Mouse (Mus musculus) myocyte (in vitro differentiated cells): ENCODE measurements around the gene Pnpla5. TPM values are rescaled to one million over a fixed set of nuclear protein-coding genes. Genes with fewer than 3 reads are reported as not detected.
"Not testable (repeated sequence)": the region's sequence is repeated elsewhere in the genome, so short reads cannot be mapped to it uniquely, and the experiment has no call there.

Experiments used
- H3K27me3 ChIP-seq: one replicate; pipeline ENCODE4 v1.6.1; 2011; ENCODE audit not compliant: control insufficient read depth, insufficient read depth, insufficient read length
- H3K36me3 ChIP-seq: one replicate; pipeline ENCODE4 v1.6.1; 2011; ENCODE audit not compliant: control insufficient read depth, insufficient read depth
- H3K4me2 ChIP-seq: one replicate; pipeline ENCODE4 v1.6.1; 2011; ENCODE audit warnings: low read depth, control low read depth
- H3K4me3 ChIP-seq: one replicate; pipeline ENCODE4 v1.5.1; 2011; ENCODE audit warnings: mild to moderate bottlenecking, control low read depth, moderate library complexity
- H3K79me2 ChIP-seq: one replicate; pipeline ENCODE4 v1.6.1; 2011; ENCODE audit not compliant: control insufficient read depth, insufficient read depth
- H3ac ChIP-seq: one replicate; pipeline ENCODE4 v1.6.1; 2011; ENCODE audit not compliant: control insufficient read depth, insufficient read length
- CEBPB ChIP-seq: IDR thresholded peaks from 2 replicates; pipeline ENCODE4 v1.6.1; 2011; ENCODE audit warnings: mild to moderate bottlenecking, moderate library complexity; ENCODE audit not compliant: poor library complexity, insufficient read depth, severe bottlenecking
- E2F4 ChIP-seq: IDR thresholded peaks from one replicate; pipeline ENCODE4 v1.6.1; 2011; ENCODE audit warnings: mild to moderate bottlenecking, control low read depth, moderate library complexity; ENCODE audit not compliant: insufficient read depth
- MAX ChIP-seq: IDR thresholded peaks from one replicate; pipeline ENCODE4 v1.6.1; 2011; ENCODE audit warnings: low read depth, mild to moderate bottlenecking, control low read depth
- MYOD1 ChIP-seq, 3 experiments: IDR thresholded peaks; one replicate each; pipeline ENCODE4 v1.6.1; 2011; ENCODE audit warnings: control low read depth in 2 of 3, low read depth in 2 of 3, mild to moderate bottlenecking in 2 of 3, moderate library complexity in 1 of 3; ENCODE audit not compliant: insufficient read length in 2 of 3, control insufficient read depth in 1 of 3
- MYOG ChIP-seq, 3 experiments: IDR thresholded peaks; one replicate each; pipeline ENCODE4 v1.6.1; 2011; ENCODE audit warnings: control low read depth in 2 of 3, low read depth in 2 of 3, mild to moderate bottlenecking in 2 of 3; ENCODE audit not compliant: insufficient read length in 2 of 3, control insufficient read depth in 1 of 3, insufficient read depth in 1 of 3
- POLR2A ChIP-seq: IDR thresholded peaks from one replicate; pipeline ENCODE4 v1.6.1; 2011; ENCODE audit warnings: low read depth, mild to moderate bottlenecking, control low read depth, moderate library complexity; ENCODE audit not compliant: insufficient read length
- POLR2AphosphoS2 ChIP-seq: IDR thresholded peaks from one replicate; pipeline ENCODE4 v1.6.1; 2011; ENCODE audit warnings: low read depth, control low read depth; ENCODE audit not compliant: insufficient read length
- REST ChIP-seq: IDR thresholded peaks from one replicate; pipeline ENCODE4 v1.6.1; 2011; ENCODE audit warnings: mild to moderate bottlenecking, control low read depth, moderate library complexity; ENCODE audit not compliant: insufficient read depth, insufficient read length
- SRF ChIP-seq: IDR thresholded peaks from one replicate; pipeline ENCODE4 v1.6.1; 2011; ENCODE audit warnings: low read depth; ENCODE audit not compliant: control insufficient read depth, insufficient read length
- TCF12 ChIP-seq: IDR thresholded peaks from one replicate; pipeline ENCODE4 v1.6.1; 2011; ENCODE audit warnings: mild to moderate bottlenecking, control low read depth; ENCODE audit not compliant: poor library complexity, insufficient read depth, severe bottlenecking
- TCF3 ChIP-seq: IDR thresholded peaks from one replicate; pipeline ENCODE4 v1.6.1; 2011; ENCODE audit warnings: low read depth, control low read depth; ENCODE audit not compliant: insufficient read length
- USF1 ChIP-seq: IDR thresholded peaks from one replicate; pipeline ENCODE4 v1.6.1; 2011; ENCODE audit warnings: low read depth, mild to moderate bottlenecking, control low read depth, moderate library complexity
- polyA plus RNA-seq: library from polyadenylated mRNA; unstranded; fragments of >200 nt; fragmentation: generic; extraction: Trizol; gene quantifications from one replicate; pipeline ENCODE4 v1.2.1, GENCODE M21; 2012; ENCODE audit warnings: missing spikeins

The Pnpla5 gene
- polyA plus RNA-seq, 1 experiment = not detected

DNA sequence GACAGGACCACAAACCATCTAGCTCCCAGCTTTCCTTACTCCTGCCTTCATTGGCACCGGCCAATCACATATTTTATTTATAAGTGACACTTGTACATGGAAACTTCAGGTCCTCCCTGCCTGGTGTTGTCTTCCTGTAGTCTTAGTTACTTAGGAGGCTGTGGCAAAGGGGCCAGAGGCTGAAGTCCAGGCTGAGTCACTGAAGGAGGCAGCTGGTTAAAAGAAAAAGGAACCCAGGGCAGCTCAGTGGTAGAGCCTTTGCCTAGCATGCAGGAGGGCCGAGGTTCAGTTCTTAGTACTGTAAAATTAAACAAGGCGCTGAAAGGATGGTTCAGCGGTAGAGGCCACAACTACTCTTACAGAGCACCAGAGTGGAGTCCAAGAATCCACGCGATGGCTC is 43.8 kb upstream of the Pnpla5 start:
- Histone ChIP-seq H3K79me2 (no peaks in the 10 kb centered on the region), H3K4me2 (peak overlapping the region; percentile 97), H3ac (no peak overlapping the region), H3K36me3 (no peaks in the 10 kb centered on the region), H3K27me3 (peaks cover 39% of the 10 kb centered on the region), H3K4me3 (no peak overlapping the region)
- TF ChIP-seq REST (no peak), POLR2A (no peak), TCF3 (no peak), POLR2AphosphoS2 (no peak), CEBPB (no peak), MAX (no peak), MYOD1 (IDR thresholded peaks at IDR 0.05; ENCODE audit: control insufficient read depth in 1 of 3, insufficient read length in 2 of 3, low read depth in 2 of 3) (no peak), MYOG (IDR thresholded peaks at IDR 0.05; ENCODE audit: control insufficient read depth in 1 of 3, insufficient read depth in 1 of 3, insufficient read length in 2 of 3, low read depth in 2 of 3) (no peak)

DNA sequence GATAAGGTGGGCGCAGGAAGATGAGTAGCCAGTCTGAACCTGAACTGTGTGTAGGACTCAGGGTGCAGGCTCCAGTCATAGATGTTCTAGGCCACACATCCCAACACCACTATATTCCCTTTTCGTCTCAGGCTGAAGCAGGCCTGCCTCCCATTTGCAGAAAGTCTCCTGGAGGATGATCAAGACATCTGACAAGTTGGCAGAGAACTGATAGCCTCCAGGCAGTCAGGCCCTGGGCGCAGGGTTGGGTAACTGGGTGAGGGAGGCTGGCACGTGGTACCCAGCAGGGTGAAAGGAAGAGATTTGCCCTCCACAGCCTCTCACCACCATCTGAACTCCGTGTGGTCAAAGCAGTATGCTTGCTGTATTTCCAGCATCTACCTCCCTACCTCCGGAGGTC is 38.9 kb upstream of the Pnpla5 start:
- Histone ChIP-seq H3K79me2 (no peaks in the 10 kb centered on the region), H3K4me3 (no peak overlapping the region), H3K27me3 (peaks cover 54% of the 10 kb centered on the region), H3ac (no peak overlapping the region), H3K36me3 (no peaks in the 10 kb centered on the region), H3K4me2 (no peak overlapping the region)
- no peak for TF ChIP-seq MYOD1 (IDR thresholded peaks at IDR 0.05; ENCODE audit: control insufficient read depth in 1 of 3, insufficient read length in 2 of 3, low read depth in 2 of 3)
- no peak for TF ChIP-seq POLR2A
- TF ChIP-seq TCF12 = no peak
- TF ChIP-seq TCF3 = no peak
- no peak for TF ChIP-seq MYOG (IDR thresholded peaks at IDR 0.05; ENCODE audit: control insufficient read depth in 1 of 3, insufficient read depth in 1 of 3, insufficient read length in 2 of 3, low read depth in 2 of 3)
- no peak for TF ChIP-seq CEBPB
- TF ChIP-seq SRF = no peak
- no peak for TF ChIP-seq POLR2AphosphoS2
- no peak for TF ChIP-seq USF1
- no peak for TF ChIP-seq E2F4
- no peak for TF ChIP-seq REST
- no peak for TF ChIP-seq MAX

DNA sequence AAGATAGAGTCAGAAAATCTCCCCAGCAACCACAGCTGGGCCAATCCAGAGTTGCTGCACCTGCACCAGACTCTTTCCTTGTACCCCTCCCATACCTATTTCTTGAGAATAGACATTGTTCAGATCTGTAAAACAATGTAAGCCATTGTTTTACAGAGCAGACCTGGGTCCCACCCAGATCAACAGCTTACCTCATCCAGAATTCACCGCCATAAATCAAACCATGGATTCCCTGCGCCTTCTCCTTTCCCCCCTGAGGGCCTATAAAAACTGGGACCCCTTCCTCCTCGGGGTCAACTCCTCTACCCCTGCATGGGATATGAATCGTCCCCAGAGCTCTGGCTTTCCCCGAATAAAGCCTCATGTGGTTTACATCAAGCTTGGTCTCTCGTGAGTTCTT is 34.6 kb upstream of the Pnpla5 start:
- not testable (repeated sequence) for H3K4me2 ChIP-seq, H3K36me3 ChIP-seq, H3K79me2 ChIP-seq, H3K4me3 ChIP-seq, H3ac ChIP-seq
- peaks cover 44% of the 10 kb centered on the region for H3K27me3 ChIP-seq

DNA sequence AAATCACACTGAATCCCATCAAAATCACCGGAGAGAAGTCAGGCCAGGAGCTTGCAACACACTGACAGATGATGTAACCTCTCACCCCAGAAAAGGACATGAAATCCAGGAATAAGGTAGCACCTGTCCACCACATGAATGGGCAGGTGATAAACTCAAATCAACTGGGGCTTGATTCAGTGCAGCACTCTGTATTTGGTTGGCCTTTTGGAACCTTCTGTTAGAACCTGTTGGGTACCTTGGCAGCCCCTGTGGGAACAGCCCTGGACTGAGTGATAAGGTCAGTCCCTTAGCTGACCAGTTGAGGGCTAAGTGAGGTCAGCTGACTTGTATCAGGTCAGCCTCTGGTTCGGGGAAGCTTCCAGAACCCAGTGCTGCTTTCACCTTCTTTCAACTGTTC is 33.2 kb upstream of the Pnpla5 start:
- no peak overlapping the region for H3K4me3 ChIP-seq
- TF ChIP-seq SRF (no peak), TCF12 (no peak), POLR2A (no peak), REST (no peak), TCF3 (no peak), CEBPB (no peak), USF1 (no peak), MAX (no peak), POLR2AphosphoS2 (no peak), MYOG (IDR thresholded peaks at IDR 0.05; ENCODE audit: control insufficient read depth in 1 of 3, insufficient read depth in 1 of 3, insufficient read length in 2 of 3, low read depth in 2 of 3) (no peak), MYOD1 (IDR thresholded peaks at IDR 0.05; ENCODE audit: control insufficient read depth in 1 of 3, insufficient read length in 2 of 3, low read depth in 2 of 3) (no peak), E2F4 (no peak)
- H3K4me2 ChIP-seq = no peak overlapping the region
- H3ac ChIP-seq = no peak overlapping the region
- H3K36me3 ChIP-seq = no peaks in the 10 kb centered on the region
- H3K27me3 ChIP-seq = peaks cover 31% of the 10 kb centered on the region
- no peaks in the 10 kb centered on the region for H3K79me2 ChIP-seq

DNA sequence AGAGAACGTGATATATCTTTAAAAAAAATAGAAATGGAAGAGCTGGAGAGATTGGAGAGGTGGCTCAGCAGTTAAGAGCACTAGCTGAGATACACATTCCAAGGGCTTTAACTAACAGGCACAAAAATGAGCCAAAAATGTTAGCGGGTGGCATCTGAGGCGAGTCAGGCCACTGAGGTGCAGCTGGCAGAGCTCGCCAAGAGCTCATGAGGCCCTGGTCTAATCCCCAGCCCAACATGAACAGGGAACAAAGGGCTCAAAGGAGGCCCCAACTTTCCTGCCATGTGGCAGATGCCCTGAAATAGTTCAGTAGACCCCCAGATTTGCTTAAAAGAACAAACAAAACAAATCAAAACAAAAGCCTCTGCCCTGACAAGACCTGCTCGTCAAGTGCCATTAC is 18.0 kb upstream of the Pnpla5 start:
- Histone ChIP-seq H3K36me3 (no peaks in the 10 kb centered on the region), H3ac (no peak overlapping the region), H3K4me2 (no peak overlapping the region), H3K79me2 (no peaks in the 10 kb centered on the region), H3K27me3 (peaks cover 36% of the 10 kb centered on the region), H3K4me3 (no peak overlapping the region)
- no peak for TF ChIP-seq REST
- TF ChIP-seq E2F4 = no peak
- no peak for TF ChIP-seq TCF3
- no peak for TF ChIP-seq USF1
- no peak for TF ChIP-seq MAX
- no peak for TF ChIP-seq CEBPB
- no peak for TF ChIP-seq MYOG (IDR thresholded peaks at IDR 0.05; ENCODE audit: control insufficient read depth in 1 of 3, insufficient read depth in 1 of 3, insufficient read length in 2 of 3, low read depth in 2 of 3)
- TF ChIP-seq SRF = no peak
- no peak for TF ChIP-seq POLR2A
- TF ChIP-seq MYOD1 (IDR thresholded peaks at IDR 0.05; ENCODE audit: control insufficient read depth in 1 of 3, insufficient read length in 2 of 3, low read depth in 2 of 3) = no peak
- no peak for TF ChIP-seq TCF12
- no peak for TF ChIP-seq POLR2AphosphoS2
